Mouse (Mus musculus) liver, embryonic 18 days (tissue): ENCODE measurements around the gene Bnip2. TPM values are rescaled to one million over a fixed set of nuclear protein-coding genes. Genes with fewer than 3 reads are reported as not detected.

Source experiments
- polyA plus RNA-seq: library from polyadenylated mRNA; depleted of rRNA; stranded (reverse); fragments of >200 nt; gene quantifications from 2 replicates; pipeline ENCODE4 v1.2.3, GENCODE M21; 2012; rRNA removed

The Bnip2 gene
- polyA plus RNA-seq, result 29.6 and 34.0 TPM in 2 replicates

DNA sequence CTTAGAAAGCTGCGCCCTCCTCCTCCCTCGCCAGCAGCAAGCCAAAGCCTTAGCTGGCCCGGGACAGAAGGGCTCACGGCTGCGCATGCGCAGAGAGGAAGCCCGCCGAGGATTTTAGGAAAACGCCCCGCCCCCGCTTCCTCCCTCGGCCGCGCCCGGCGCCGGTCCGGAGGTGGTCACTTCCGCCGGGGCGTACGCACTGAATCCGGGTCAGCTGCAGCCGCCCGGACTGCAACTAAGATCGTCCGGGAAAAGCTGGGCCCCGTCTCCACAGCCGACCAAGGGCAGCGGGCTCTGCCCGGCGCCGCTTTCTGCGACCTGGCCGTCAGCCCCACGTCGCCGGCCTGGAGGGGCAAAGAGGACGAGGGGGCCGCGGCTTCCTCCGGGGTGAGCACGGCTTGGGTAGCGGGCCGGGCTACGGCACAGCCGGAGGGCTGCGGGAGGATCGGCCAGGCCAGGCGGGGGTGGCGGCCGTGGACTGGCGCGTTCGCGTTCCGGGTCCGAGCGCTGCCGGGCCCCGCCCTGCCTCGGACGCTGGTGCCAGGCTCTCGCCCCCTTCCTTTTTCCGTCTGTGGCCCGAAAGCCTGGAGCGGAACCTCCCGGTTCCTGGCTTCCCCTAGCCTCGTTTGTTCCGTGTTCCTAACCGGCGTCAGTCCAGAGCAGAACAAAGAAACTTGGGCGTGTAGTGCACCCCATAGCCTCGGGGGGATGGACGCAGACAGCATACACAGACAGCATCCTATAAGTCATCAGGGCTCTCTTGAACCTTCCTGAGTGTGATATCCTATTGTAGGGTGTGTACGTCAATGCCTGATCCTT is at the start of gene Bnip2:
Gene Bnip2, plus strand, starts transcription at position 164 of the 819 bp plus-strand sequence.

GRCm38 (mm10) chr9:70012408-70012901 is 23.2 kb downstream of the Bnip2 start, which contains the start of gene Gtf2a2:
TSS of gene Gtf2a2 (plus strand) at chr9:70012550.

GRCm38 (mm10) chr9:70037988-70038387 is 48.7 kb downstream of the Bnip2 start, which contains the start of gene Gcnt3:
TSS of gene Gcnt3 (minus strand) at chr9:70038088.

Other genes with a start within 250 kb of the Bnip2 start
- gene Foxb1, start 228.5 kb upstream of the Bnip2 start, polyA plus RNA-seq, result not detected in 2 replicates
- 59.4 and 62.7 TPM in 2 replicates for gene Gtf2a2, start 23.1 kb downstream of the Bnip2 start, polyA plus RNA-seq
- under 0.01 TPM in 1 of 2 replicates, not detected in the other for gene Gcnt3, start 48.6 kb downstream of the Bnip2 start, polyA plus RNA-seq
- 0.13 TPM in 2 replicates for gene Fam81a, start 153.1 kb downstream of the Bnip2 start, polyA plus RNA-seq
- 3.0 and 3.4 TPM in 2 replicates for gene Myo1e, start 217.9 kb downstream of the Bnip2 start, polyA plus RNA-seq